Mouse (Mus musculus) retina, postnatal 1 day (tissue): ENCODE measurements around the gene St6galnac4.
A peak's percentile ranks its signal among the peaks of the same experiment; 100 is the strongest.

Experiments
- DNase-seq: peaks from one replicate; pipeline ENCODE4 v3.0.0-alpha.2; 2012

Gene St6galnac4

GRCm38 (mm10) chr2:32604631-32605030 lies 17.7 kb downstream of the St6galnac4 start:
- no peak for DNase-seq

DNA sequence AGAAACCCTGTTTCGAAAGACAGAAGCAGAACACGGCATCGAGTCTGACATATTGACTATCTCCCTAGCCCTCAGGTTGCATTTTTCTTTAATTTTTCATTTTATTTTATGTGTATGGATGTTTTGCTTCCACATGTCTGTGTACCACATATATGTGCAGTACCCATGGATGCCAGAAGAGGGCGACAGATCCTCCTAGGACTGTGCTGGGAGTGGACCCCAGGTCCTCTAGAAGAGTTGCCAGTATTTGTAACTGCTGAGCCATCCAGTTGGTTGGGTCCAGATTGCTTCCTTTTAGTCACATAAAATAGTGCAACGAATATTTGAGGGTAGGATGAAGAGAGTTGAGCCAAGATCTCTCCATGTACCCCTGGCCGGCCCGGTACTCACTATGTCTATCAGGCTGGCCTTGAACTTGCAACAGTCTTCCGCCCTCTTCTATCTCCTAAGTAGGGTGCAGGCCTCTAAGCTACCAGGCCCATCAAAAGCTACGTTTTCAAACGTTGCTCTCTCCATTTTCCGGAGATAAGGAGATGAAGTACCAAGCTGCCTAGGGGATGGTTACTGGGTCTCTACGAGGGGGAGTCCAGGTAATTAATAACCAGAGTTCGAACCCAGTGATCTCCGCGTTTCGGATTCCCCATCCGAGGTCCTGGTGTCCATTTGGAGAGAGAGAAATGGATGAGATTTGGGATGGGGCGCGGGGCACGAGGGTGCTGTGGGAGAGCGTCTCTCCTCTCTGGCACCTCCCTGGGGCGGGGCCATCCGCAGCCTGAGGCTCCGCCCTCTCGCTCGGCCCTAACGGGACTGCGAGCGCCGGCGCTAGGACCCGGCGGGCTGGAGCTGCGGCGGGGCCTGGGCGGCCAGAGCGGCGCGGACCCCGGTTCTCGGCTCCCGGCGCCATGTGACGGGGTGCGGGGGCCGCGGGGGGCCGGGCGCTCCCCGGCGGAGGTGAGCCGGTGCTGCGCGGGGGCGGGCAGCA lies 19.6 kb downstream of the St6galnac4 start:
- peak; percentile 90 for DNase-seq

DNA sequence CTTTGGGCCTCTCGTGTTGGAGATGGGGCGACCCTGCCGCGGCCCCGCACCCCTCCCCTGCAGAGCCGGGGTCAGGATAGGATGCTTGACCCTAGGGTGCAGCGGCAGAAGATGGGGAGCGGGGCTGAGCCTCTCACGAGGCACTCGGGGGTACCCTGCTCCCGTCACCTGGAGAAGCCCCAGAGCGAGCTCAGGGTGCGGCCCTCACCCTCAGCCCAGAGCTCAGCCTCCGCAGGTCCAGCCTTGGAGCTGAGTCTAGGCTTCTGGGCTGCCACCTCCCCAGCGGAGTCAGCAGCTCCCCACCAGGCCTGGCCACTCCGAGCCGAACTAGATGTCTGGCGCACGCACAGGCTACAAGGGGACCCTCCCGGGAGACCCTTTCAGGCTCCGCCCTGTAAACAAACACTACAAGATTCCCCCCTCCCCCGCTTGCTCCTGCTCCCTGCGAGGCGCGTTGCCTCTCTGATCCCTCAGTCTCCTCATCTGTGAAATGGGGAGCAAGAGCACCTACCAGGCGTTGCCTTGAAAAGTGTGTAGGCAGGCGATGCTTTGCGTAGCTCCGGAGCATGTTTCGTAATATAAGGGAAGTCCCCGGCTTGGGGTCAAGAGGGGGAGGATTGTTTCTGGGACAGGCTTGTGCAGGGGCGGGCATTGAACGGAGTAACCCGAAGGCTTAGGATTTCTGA lies 20.5 kb downstream of the St6galnac4 start:
- peak; percentile 55 for DNase-seq

DNA sequence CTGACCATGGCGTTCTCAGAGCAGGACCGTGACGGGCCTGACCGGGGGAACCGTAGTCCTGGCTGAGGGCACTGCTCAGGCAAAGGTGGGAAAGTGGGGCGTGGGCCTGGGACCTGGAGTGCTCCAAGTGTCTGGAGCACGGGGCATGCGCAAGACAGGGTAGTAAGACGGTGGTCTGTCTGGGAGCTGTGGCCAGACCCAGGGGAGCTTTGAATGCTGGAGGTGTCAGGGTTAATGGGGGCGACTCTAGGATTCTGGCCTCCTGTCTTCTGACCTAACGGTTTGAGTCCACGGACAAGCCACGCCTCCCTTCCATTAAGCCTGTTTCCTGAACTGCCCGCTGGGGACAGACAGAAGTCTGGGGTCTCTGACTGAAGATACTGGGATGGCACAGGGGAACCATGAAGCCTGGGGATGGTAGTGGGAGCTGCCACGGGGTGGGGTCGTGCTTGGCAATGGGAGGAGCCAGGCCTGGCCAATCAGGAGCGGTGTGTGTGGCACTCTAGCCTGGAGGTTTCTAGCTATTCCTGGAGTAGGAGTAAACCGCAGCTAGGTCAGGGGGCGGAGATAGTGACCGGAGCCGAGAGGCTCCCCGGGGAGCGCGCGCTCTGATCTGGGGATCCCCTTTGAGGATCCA lies 21.4 kb downstream of the St6galnac4 start:
- peak; percentile 91 for DNase-seq

GRCm38 (mm10) chr2:32608778-32609435 lies 22.0 kb downstream of the St6galnac4 start:
- DNase-seq: no peak

- peak; percentile 68 for DNase-seq
Measured at GRCm38 (mm10) chr2:32610610-32611229, 23.8 kb downstream of the St6galnac4 start.

GRCm38 (mm10) chr2:32612274-32612673 lies 25.4 kb downstream of the St6galnac4 start:
- no peak for DNase-seq

- no peak for DNase-seq
Measured at GRCm38 (mm10) chr2:32617109-32617508, 30.2 kb downstream of the St6galnac4 start.

GRCm38 (mm10) chr2:32617601-32618000 lies 30.7 kb downstream of the St6galnac4 start:
- DNase-seq: peak; percentile 61

- DNase-seq: peak; percentile 93
Measured at GRCm38 (mm10) chr2:32618051-32618450, 31.2 kb downstream of the St6galnac4 start.

DNA sequence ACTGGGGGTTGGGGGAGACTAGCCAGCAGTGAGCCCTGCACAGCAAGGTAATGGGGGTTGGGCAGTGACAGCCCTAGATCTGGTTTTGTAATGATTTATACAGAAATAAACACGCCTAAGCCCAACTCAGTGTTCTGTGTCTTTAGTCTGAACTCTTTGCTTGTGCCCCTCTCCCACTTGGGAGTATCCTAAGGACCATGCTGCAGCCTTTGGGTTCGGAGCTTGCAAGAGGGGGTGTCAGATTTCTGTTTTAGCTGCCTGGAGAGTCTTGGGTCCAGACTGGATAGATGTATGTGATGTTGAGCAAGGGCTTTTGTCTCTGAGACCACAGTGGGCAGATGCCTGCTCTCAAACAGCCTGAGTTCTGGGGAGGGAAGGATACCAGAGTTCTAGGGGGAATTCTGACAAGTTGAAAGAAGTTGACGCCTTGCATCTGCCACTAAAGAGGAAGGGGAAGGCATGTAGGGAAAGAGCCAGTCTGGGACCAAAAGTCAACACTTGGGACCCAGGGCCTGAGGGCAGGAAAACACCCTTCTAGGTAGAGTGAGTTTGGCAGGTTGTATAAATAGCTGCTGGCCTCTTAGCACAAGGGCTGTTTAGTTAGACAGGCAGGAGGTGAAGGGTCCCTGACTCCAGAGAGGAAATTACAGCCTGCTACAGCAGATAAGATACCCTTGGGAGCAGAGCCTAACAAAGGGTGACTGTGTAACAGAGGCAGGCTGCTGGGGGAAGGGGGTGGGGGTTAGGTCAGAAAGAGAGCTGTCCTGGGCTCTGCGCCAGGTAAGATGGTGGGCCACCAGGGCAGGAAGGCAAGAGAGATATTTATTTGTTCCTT lies 34.0 kb downstream of the St6galnac4 start:
- DNase-seq: peak; percentile 82

GRCm38 (mm10) chr2:32621517-32621859 lies 34.6 kb downstream of the St6galnac4 start, which contains the start of gene Ak1:
Gene Ak1 (plus strand): TSS chr2:32621758.
- DNase-seq: no peak

DNA sequence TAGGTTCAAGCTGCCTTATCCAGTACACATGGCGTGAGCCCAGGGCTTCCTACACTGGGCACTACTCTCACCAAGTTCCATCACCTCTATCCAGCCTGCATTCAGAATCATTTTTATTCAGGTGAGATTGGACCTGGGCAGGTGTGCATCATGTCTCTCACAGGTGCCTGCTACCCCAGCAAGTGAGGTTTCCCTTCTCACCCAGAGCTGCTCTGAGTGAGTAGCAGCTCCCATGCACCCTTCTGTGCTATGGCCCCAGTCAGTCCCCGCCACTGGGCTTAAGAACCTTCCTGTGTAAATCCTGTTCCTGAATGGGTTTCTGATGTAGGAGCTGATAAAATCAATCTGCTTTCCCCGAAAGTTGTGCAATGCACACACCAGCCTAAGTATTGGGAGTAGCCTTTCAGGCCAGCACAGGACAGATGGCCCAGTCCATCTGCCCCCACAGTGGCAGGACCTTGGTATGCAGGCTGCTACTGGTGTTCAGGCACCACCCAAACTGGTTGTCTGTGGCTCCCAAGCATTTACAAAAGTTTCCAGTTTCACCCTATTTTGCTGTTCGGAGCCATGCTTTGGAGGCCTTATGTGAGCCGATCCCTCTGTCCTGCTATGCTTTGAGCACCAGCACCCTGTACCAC lies 37.3 kb downstream of the St6galnac4 start:
- DNase-seq: no peak

DNA sequence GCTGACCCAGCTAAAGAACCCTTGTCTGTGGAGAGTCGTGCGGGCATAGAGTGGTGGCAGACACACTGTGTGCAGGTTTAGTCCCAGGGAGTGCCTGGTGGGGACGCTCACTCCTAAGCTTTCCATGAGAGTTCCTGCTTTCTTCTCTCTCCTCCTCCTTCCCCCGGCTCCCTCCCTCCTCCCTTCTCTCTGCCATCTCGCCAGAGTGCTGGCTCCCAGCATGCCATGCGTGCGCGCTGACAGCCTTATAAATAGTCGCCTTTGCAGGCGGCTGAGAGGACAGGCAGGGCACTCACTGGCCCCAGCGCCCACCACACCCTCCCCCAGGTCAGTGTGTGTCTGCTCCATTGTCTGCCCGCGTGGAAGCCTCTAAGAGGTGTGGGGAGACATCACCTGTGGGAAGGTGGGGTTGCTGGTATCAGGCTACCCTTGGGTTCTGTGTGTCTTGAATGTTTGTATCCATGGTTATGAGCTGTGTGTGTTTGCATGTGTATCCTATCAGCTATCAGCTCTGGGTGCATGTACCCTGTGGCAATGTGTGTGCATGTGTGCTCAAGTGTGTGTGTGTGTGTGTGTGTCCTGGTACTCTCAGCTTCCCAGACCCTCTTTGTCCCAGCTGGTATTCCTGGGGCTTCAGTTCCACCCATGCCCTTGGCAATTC lies 38.4 kb downstream of the St6galnac4 start:
- peak; percentile 90 for DNase-seq

DNA sequence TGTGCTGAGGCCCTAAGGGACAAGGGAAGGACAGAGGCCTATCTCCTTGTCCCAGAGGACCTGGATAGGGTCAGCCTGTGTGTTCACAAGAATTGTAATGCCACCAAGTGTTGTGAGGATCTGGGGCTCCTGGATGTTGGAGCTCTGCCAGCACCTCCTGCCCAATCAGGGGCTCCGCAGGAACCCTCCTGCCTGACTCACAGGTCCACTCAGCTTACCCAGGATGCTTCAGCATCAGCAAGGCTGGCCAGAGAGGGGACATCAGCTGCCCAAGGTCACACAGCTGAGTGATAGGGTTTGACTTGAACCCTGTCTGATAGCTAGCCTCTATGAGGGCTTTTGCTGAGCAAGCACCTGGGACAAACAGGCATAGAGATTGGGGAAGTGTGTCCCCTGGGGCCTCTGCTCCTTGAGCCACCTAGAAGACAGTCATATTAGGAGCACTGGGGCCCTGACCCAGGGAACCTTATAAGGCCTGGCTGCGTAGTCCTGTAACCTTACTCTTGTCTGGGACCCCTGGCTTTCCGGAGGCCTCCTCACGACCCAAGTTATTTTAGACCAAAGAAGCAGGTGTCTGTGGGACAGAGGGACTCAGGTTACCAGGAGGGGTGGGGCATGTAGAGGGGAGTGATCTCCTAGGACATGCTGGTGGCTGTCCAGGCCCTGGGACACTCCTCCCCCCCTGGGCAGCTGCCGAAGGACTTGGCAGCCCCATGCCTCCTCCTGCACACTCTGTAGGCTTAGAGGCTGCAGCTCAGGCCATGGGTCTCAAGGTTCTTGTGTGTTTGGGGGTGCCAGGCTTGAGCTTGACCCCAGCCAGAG lies 39.2 kb downstream of the St6galnac4 start:
- DNase-seq: peak; percentile 61

- DNase-seq: no peak
Measured at GRCm38 (mm10) chr2:32627266-32628043, 40.6 kb downstream of the St6galnac4 start.

GRCm38 (mm10) chr2:32628044-32628550 lies 41.2 kb downstream of the St6galnac4 start:
- DNase-seq: no peak

DNA sequence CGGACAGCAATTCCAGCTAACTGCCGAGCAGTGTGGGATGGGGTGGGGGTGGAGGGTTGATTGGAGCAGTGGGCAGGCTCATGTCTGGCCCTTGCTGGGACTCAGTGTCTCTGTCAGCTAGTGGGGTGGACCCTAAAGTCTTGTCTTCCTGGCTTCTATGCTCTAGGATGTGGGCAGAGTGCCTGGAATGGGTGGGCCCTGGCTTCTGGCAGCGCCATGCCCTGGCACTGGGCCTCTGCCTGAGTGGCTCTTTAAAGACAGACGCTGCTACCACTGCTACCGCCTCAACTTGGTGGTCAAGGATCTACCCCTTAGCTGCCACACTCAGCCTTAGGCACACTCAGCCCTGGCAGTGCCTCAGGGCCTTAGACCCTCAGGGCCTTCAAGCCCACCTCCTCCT lies 41.8 kb downstream of the St6galnac4 start:
- no peak for DNase-seq
